Mouse (Mus musculus): ENCODE measurements around the gene Dhx32. TPM values are rescaled to one million over a fixed set of nuclear protein-coding genes. Genes with fewer than 3 reads are reported as not detected.
A peak's percentile ranks its signal among the peaks of the same experiment; 100 is the strongest.

The Dhx32 gene
- total RNA-seq, 2 experiments from 2014 or later = 4.8 to 24.2 TPM

GRCm38 (mm10) chr7:133775796-133776625 lies 6.5 kb downstream of the Dhx32 start:
- ATAC-seq (replicated peaks; ENCODE audit: low FRiP score, poor library complexity, severe bottlenecking) = peak; percentile 61

DNA sequence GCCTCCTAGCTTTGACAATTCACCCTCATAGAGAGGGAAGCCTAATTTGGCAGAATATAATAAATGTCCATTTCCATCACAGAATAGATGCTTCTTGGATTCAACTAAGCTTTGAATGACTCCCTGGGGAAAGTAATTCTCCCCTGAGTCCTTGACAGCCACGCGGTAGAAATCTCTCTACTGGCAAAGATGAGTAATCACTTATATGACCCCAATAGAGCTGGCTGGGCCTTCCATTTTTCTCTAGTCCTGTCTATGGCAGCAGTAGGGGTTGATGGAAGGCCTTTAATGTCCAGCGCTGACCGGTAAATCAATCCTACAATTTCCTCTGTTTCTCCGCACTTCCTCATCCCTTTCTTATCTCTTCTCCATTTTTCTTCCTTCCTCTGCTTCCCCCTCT lies 7.3 kb downstream of the Dhx32 start:
- no peak for ATAC-seq (replicated peaks; ENCODE audit: low FRiP score, poor library complexity, severe bottlenecking)

- ATAC-seq (replicated peaks; ENCODE audit: low FRiP score, poor library complexity, severe bottlenecking) = no peak
These were observed 14.0 kb downstream of the Dhx32 start for GRCm38 (mm10) chr7:133768517-133768916.

GRCm38 (mm10) chr7:133768027-133768426 lies 14.5 kb downstream of the Dhx32 start:
- ATAC-seq (replicated peaks; ENCODE audit: low FRiP score, poor library complexity, severe bottlenecking) = no peak

DNA sequence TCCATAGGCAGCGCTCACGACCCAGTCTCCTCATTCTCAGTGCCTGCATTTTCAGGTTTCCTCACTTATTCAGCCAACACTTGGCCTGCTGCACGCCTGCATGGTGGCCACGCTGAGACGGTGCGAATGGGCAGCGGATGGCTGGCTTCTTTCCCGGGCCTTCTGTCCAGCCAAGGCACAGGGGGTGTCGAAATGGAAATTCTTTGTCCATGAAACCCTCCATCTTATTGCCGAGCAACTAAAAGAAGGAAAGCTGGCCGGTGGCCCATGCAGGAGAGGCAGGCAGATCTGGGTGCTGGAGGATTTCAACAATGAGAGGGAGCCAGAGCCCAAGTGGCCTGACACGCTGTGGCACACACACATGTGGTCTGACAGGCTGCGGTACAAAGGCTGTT lies 16.7 kb downstream of the Dhx32 start:
- no peak for ATAC-seq (replicated peaks; ENCODE audit: low FRiP score, poor library complexity, severe bottlenecking)

GRCm38 (mm10) chr7:133765240-133765848 lies 17.2 kb downstream of the Dhx32 start:
- ATAC-seq (replicated peaks; ENCODE audit: low FRiP score, poor library complexity, severe bottlenecking) = no peak

DNA sequence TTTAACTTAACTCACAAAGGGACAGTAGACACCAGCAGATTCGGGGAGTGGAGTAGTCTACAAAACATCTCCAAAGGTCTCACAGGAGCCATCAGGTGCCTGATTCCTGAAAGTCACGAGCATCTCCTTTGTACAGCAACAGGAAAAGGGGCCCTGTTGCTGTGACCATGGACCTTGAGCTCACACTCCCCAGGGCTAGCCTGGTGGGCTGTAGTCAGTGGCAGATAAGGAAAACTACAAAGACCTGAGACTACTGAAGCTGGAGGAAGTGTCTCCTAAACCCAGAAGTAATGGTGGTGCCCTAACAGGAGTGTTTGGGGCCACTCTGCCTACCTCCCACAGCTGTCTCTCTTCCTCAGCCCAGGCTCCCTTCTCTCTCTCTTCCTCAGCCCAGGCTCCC lies 18.1 kb downstream of the Dhx32 start:
- ATAC-seq (replicated peaks; ENCODE audit: low FRiP score, poor library complexity, severe bottlenecking) = no peak

DNA sequence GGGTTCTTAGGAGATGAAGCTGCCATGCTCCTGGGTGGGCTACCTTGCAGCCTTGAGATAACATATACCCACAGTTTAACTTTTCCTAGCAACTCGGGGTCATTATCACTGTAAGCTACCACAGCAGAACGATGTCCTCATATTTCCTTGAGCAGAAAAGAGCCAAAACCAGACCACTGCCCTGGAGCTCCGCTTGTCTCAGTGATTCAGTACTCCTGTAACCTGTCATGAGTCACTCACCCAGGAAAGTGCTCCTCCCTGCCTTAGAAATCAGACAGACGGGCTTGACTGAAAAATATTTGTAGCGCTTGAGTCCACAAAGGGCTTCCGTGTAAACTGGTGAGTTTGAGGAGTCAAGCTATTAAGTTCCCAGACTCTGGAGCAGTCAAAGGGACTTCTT lies 19.8 kb downstream of the Dhx32 start:
- no peak for ATAC-seq (replicated peaks; ENCODE audit: low FRiP score, poor library complexity, severe bottlenecking)

DNA sequence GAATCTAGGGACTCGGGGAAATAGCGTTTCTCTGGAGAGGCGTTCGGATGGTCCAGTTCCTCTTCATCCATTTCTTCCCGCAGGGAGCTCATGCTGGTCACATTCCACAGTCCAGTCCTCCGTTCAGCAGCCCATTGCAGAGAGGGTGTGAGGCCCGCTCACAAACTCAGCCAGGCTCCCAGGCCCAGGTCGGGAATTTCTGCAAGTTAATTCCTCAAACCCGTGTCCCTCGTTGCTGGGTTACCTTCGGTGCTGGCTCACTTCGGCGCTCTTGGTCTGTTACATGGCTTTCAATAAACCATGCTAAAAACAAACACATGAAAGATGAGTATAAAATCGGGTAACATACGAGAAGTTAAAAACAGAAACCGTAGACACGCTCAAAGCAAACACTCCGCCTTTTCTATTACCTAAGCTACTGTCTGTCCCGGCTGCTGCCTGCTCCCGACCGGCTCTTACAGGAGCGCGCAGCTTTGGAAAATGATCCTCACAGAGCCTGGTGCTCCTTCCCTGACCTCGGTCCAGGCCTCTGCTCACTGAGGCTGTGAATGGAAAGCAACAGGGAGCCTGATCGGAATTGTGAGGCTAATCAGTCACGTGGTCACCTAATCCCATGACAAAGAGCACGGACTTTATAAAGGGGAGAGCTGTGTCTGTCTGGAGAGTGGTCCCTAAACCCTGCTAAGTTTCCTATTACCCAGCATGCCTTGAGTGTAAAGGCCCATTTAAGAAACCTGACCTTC lies 22.7 kb downstream of the Dhx32 start:
- ATAC-seq (replicated peaks; ENCODE audit: low FRiP score, poor library complexity, severe bottlenecking) = no peak

DNA sequence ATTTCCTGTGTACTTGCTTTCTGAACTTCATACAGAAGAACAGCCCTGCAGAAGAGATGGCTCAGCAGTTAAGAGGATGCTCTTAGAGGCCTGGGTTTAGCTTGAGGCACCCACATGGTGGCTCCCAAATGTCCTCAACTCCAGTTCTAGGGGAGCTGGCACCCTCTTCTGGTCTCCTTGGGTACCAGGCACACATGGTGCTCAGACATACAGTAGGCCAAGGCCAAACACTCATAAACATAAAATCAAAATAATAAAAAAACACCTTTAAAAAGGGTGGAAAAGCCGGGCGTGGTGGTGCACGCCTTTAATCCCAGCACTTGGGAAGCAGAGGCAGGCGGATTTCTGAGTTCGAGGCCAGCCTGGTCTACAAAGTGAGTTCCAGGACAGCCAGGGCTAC lies 23.8 kb downstream of the Dhx32 start:
- no peak for ATAC-seq (replicated peaks; ENCODE audit: low FRiP score, poor library complexity, severe bottlenecking)

DNA sequence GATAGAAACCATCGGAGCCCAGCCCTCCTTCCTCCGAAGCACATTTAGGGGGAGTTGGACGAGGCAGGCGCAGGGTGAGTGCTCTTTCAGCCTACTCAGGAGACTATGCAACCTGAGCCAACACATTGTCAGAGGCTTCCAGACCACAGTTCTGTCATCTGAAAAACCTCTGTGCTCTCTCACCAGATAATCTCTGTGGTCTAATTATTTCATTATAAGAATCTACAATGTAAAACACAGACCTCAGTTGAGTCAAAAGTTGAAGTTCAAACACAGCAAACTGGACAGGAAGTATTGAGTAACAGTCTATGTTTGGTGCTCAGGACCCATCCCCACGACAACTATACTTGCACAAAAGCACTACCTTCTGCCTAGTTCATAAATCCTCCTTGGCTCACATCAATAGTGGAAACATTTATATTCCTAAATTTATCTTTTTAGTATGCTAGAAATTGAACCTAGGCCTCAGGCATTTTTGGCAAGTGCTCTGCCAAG lies 24.5 kb downstream of the Dhx32 start:
- no peak for ATAC-seq (replicated peaks; ENCODE audit: low FRiP score, poor library complexity, severe bottlenecking)

DNA sequence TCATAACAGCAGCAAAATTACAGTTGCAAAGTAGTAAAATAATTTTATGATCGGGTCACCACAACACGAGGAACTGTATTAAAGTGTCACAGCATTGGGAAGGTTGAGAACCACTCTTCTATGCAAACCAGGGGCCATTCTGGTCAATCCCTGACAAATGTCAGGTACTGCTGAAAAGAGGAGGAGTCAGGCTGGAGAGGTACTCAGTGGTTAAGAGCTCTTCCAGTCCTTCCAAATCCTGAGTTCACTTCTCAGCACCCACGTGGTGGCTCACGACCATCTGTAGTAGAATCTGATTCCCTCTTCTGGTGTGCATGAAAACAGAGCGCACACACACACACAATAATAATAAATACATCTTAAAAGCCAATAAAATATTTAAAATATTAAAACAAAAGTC lies 31.4 kb downstream of the Dhx32 start:
- no peak for ATAC-seq (replicated peaks; ENCODE audit: low FRiP score, poor library complexity, severe bottlenecking)

GRCm38 (mm10) chr7:133750666-133751065 lies 31.9 kb downstream of the Dhx32 start:
- ATAC-seq (replicated peaks; ENCODE audit: low FRiP score, poor library complexity, severe bottlenecking) = no peak

DNA sequence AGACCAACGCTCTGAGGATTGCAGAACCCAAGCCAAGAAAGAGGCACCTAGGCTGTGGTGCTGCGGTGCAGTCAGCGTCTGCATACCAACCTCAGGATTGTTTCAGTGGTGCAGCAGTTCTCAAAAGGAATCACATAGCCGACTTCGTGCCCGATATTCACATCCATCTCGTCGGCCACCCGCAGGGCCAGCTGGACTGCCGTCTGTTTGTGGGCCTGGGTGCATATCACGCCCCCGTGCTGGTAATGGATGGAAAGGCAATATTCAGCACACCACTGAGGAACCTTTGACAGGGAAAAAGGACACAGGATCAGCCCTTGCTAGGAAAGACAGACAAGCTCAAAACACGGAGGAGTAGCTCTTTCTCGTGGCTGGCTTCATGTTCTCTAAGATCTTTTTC lies 33.8 kb downstream of the Dhx32 start:
- ATAC-seq (replicated peaks; ENCODE audit: low FRiP score, poor library complexity, severe bottlenecking) = no peak

- ATAC-seq (replicated peaks; ENCODE audit: low FRiP score, poor library complexity, severe bottlenecking) = no peak
These were observed 35.2 kb downstream of the Dhx32 start for GRCm38 (mm10) chr7:133747372-133747771.

DNA sequence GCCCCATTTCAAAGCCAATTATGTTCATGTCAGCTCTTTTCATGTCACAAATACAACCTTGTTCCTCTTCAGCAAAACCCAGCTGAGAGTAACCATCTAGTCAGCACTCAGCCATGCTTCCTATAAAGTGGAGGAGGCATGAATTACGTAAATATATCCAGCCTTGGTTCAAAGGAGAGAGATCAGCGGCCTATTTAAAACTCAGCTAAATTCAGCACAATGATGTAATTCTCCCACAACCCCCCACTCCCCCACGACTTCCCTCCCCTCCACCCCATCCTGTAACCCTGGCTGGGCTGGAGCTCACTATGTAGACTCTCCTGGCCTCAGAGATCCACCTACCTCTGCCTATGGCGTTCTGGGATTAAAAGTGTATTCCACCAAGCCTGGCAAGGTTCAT lies 37.8 kb downstream of the Dhx32 start:
- ATAC-seq (replicated peaks; ENCODE audit: low FRiP score, poor library complexity, severe bottlenecking) = no peak

DNA sequence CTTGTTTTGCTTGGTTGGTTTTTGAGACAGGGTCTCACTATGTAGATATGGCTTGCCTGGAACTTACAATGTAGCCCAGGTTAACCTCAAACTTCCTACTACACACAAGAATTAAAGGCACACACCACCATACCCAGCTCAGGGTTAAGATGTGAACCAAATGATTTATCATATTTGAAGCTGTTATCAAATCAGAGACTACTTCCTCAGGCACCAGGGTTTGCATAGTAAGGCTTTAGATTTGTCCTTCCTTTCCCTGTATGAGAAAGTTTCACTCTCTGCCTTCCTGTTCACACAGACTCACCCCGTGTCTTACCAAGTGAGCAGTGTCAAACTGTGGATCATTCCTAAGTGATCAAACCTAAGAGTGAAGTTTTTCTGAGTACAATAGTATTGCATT lies 38.3 kb downstream of the Dhx32 start:
- ATAC-seq (replicated peaks; ENCODE audit: low FRiP score, poor library complexity, severe bottlenecking) = no peak

DNA sequence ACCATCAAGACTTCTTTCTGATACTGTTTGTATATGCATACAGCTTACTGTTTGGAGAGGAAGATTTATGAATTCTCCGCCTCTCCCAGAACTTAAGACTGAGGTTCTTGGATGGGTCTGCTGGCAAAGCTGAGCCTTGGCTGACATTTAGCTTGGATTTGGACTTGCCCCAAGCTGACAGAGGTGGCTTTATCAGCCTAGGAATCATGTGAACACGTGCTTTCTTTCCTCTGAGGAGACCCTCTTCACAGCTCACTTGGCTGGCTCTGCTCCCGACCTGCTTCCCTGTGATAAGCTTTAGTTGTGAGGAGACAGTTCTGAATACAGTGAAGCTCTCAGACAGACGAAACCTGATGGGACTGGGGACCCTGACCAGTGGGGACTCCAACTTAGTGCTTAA lies 38.9 kb downstream of the Dhx32 start:
- ATAC-seq (replicated peaks; ENCODE audit: low FRiP score, poor library complexity, severe bottlenecking) = no peak

DNA sequence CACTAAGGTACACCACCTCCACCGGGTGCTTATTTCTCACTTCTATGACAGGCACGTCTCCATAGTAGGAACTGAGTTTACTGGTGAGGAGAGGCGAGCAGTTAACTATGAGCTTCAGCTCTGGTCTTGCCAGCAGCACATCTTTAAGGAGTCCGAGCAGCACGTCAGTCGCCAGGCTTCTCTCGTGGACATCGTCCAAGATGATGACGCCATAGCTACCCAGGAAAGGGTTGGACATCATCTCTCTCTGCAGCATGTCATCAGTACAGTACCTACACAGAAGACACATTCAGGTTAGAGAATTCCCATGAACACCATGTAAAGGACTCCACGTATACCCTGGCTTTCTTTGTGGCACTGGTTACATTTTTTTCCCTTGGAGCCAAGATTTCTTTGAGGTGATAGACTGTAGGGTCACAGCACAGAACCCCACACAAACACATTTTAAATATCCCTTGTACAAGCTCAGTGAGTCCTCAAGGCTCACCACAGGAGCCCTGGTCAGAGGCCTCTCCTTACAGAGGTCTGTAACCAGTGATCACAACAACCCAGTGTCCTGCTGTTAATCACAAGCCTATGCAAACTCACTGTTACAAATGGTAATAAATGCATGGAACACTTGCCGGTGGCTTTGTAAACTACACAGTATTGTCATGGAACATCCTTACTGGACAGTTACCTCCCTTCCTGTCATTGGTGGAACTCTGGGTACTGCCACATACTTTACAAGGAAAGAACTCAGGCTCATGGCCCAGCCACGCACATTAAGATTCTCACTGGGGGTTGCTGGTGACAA lies 39.8 kb downstream of the Dhx32 start:
- ATAC-seq (replicated peaks; ENCODE audit: low FRiP score, poor library complexity, severe bottlenecking) = no peak

GRCm38 (mm10) chr7:133740558-133740957 lies 42.0 kb downstream of the Dhx32 start:
- ATAC-seq (replicated peaks; ENCODE audit: low FRiP score, poor library complexity, severe bottlenecking) = no peak
